Mouse (Mus musculus): Measurements from ENCODE around the gene Il6.
A peak's percentile ranks its signal among the peaks of the same experiment; 100 is the strongest.
"Not testable (repeated sequence)": the region's sequence is repeated elsewhere in the genome, so short reads cannot be mapped to it uniquely, and the experiment has no call there.

Il6 gene

GRCm38 (mm10) chr5:30012726-30013503 lies at the start of gene Il6:
Il6 (plus strand) TSS chr5:30013114.
- DNase-seq (ENCODE audit: low read depth, low spot score), result peak; percentile 92

- DNase-seq (ENCODE audit: low read depth, low spot score), result no peak
These were observed 49.4 kb upstream of the Il6 start for GRCm38 (mm10) chr5:29963488-29963887.

- DNase-seq (ENCODE audit: low read depth, low spot score), result no peak
These were observed 42.7 kb upstream of the Il6 start for GRCm38 (mm10) chr5:29970212-29970611.

DNA sequence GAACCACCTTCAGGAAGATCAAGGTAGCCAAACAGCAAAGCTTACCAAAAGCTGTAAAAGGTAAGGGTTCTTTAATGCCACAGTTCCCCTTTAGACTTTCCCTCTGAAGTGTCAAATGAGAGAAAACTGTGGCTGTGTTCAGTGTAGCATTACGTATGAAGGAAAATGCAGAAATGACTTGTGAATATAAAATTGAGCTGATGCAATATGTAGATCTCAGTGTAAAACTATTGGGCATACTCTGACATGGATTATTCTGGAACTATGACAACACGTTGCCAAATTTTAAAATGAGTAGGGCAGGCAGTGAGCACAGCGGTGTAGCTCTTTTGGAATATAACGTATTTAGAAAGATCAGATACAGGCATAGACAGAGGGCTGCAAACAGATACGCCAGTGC lies 40.1 kb upstream of the Il6 start:
- DNase-seq (ENCODE audit: low read depth, low spot score), result no peak

GRCm38 (mm10) chr5:29973533-29973932 lies 39.4 kb upstream of the Il6 start:
- no peak for DNase-seq (ENCODE audit: low read depth, low spot score)

- no peak for DNase-seq (ENCODE audit: low read depth, low spot score)
These were observed 38.8 kb upstream of the Il6 start for GRCm38 (mm10) chr5:29974115-29974514.

DNA sequence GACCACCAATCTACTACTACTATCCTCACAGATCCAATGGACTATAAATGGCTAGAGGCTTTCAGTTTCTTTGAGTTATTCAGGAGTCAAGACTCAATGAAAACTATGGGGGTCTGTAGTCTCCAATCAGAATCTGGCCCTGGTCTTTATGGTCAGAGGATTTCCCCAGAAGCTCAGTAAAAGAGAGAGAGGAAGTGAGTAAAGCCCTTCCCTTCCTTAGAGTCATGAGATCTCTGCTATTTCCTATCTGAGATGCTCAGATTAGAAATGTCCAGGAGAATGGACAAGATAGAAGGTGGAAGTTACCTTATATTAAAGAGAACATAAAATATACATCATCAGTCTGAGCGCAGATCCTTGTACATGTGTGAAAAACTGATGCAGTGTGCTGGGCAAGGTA lies 19.3 kb upstream of the Il6 start:
- DNase-seq (ENCODE audit: low read depth, low spot score), result no peak

DNA sequence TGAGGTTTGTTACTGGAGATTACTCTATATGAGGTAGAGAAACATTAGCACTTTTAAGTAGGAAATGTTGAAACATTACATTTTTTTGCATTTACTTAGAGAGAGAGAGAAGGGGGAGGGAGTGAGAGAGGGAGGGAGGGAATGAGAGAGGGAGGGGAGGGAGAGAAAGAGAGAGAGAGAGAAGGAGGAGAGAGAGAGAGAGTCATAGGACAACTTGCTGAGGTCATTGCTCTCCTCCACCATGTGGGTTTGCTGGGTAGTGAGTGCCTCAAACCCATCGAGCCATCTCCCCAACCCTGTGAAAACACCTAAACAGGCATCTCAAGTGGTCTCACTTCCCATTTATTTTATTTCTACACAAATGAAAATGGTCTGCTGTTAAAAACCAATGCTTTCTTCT lies 18.6 kb upstream of the Il6 start:
- no peak for DNase-seq (ENCODE audit: low read depth, low spot score)

DNA sequence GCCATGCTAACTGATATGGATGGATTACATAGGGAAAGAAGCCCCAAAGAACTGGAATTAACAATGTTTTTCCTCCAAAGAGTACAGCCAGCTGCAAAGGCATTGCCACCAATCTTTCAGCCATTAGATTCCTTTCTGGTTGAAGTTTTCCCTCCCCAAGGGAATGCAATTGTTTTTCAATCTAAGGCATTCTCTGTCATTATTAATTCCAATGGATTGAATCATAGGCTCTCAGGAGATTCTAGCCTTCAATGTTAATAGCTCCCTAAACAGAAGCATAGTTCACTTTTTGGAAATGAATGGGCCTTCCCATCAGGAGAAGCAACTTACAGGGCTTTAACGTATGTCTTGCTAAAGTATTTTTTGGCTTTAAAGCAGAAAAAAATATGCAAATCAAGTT lies 15.6 kb upstream of the Il6 start:
- no peak for DNase-seq (ENCODE audit: low read depth, low spot score)

DNA sequence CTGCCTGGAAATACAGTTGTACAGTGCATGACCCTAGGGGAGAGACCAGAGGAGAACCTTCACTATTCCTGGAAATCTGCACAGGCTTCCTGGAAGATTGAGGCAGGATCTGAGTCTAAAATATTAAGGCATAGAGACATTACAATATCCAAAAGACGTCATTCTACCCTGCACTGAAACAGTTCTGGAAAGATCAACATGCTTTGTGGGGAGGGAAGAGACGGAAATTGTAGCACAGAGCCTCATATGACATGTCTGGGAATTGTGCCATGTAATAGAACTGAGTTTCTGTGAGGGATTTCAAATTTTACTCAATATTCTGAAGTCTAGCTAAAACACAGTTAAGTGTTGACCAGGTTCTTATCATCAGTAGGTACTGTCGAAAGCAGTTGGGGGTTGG lies 12.0 kb upstream of the Il6 start:
- DNase-seq (ENCODE audit: low read depth, low spot score), result peak; percentile 13

- DNase-seq (ENCODE audit: low read depth, low spot score), result peak; percentile 51
These were observed 1.7 kb downstream of the Il6 start for GRCm38 (mm10) chr5:30014580-30014979.

GRCm38 (mm10) chr5:30035862-30036261 lies 22.9 kb downstream of the Il6 start:
- DNase-seq (ENCODE audit: low read depth, low spot score), result not testable (repeated sequence)

- DNase-seq (ENCODE audit: low read depth, low spot score), result not testable (repeated sequence)
These were observed 24.2 kb downstream of the Il6 start for GRCm38 (mm10) chr5:30037111-30037510.

GRCm38 (mm10) chr5:30039324-30039723 lies 26.4 kb downstream of the Il6 start:
- DNase-seq (ENCODE audit: low read depth, low spot score), result not testable (repeated sequence)

DNA sequence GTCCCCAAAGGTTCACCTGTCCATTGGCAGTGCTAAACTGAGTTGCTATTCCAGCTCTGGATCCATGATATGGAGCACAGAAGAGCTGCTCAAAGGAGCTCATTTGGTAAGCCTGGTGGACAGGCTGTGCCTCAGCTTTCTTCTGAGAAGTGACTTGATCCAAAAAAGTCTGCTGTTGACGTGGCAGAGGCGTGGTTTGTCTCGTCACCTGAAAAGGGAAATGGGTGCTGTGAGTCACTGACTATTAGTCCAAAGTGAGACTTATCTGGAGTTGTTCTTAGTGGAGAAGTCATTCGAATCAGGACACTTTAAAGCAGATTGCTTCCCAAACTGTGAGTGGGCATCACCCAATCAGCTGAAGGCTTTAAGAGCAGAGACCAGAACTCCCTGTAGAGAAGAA lies 26.9 kb downstream of the Il6 start:
- not testable (repeated sequence) for DNase-seq (ENCODE audit: low read depth, low spot score)

GRCm38 (mm10) chr5:30058216-30058731 lies 45.4 kb downstream of the Il6 start:
- no peak for DNase-seq (ENCODE audit: low read depth, low spot score)

DNA sequence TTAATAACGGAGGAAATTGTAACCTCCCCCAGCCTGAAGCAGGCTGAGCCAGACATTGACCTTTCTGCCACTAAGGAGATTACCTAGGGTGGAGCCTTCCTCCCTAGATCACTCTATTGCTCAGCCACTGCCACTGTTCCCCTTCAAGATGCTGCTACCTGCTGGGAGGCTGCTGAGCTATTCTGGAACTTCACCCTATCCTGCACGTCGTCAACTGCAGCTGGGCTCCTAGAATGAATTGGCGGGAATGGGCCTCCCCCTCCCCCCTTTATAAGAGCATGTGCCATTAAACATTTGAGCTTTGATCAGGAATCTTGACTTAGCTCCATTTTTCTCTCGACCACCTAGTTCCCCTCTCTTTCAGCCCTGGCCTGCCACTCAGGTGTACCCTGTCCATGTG lies 46.7 kb downstream of the Il6 start:
- DNase-seq (ENCODE audit: low read depth, low spot score), result not testable (repeated sequence)

- no peak for DNase-seq (ENCODE audit: low read depth, low spot score)
These were observed 54.8 kb downstream of the Il6 start for GRCm38 (mm10) chr5:30067726-30068125.

Data from brain, adult 2 months (tissue).